Mouse (Mus musculus) stomach, embryonic 15.5 days (tissue): Measurements from ENCODE around the gene Ifitm3. TPM values are rescaled to one million over a fixed set of nuclear protein-coding genes. Genes with fewer than 3 reads are reported as not detected.
A peak's percentile ranks its signal among the peaks of the same experiment; 100 is the strongest.

ENCODE experiments used
- ATAC-seq: fragments of 200-750 bp; cut with Nextera tagmentation; 2 replicates; pipeline ENCODE4 v1.8.0; 2017; ENCODE audit warnings: low read depth, moderate number of reproducible peaks, moderate TSS enrichment; ENCODE audit not compliant: insufficient read depth, low FRiP score
- H3K27ac ChIP-seq: fragments of 300-500 bp; sonication (generic); 2 replicates; pipeline ENCODE4 v1.5.1; 2015; ENCODE audit warnings: mild to moderate bottlenecking, inconsistent platforms
- H3K27me3 ChIP-seq: fragments of 300-500 bp; sonication (generic); replicated peaks from 2 replicates; pipeline ENCODE4 v1.6.1; 2015; ENCODE audit warnings: inconsistent platforms
- H3K36me3 ChIP-seq: fragments of 300-500 bp; sonication (generic); 2 replicates; pipeline ENCODE4 v1.6.1; 2015; ENCODE audit warnings: inconsistent platforms
- H3K4me1 ChIP-seq: fragments of 300-500 bp; sonication (generic); 2 replicates; pipeline ENCODE4 v1.6.1; 2015; ENCODE audit warnings: inconsistent platforms
- H3K4me2 ChIP-seq: fragments of 300-500 bp; sonication (generic); 2 replicates; pipeline ENCODE4 v1.6.1; 2015; ENCODE audit warnings: mild to moderate bottlenecking, inconsistent platforms
- H3K4me3 ChIP-seq: fragments of 300-500 bp; sonication (generic); replicated peaks from 2 replicates; pipeline ENCODE4 v1.5.1; 2015; ENCODE audit warnings: inconsistent platforms
- H3K9ac ChIP-seq: fragments of 300-500 bp; sonication (generic); 2 replicates; pipeline ENCODE4 v1.6.1; 2015; ENCODE audit warnings: inconsistent platforms
- H3K9me3 ChIP-seq: fragments of 300-500 bp; sonication (generic); 2 replicates; pipeline ENCODE4 v1.6.1; 2016; ENCODE audit warnings: inconsistent platforms
- WGBS: fragments of 180-500 bp; shearing (Covaris S2); methylation state at CpG from one replicate; pipeline ENCODE4 v1.1.7; 2015; 5-methylcytosine and 5-hydroxymethylcytosine counted together
- polyA plus RNA-seq: library from polyadenylated mRNA; unstranded; fragments of >200 nt; fragmentation: Nextera tagmentation; extraction: Ambion mirVana; gene quantifications from 2 replicates; pipeline ENCODE4 v1.2.1, GENCODE M21; 2015

Gene Ifitm3
- polyA plus RNA-seq, 1 experiment from 2014 or later, result 413 TPM

GRCm38 (mm10) chr7:141008938-141009660, 1.5 kb downstream of the Ifitm3 start:
- Histone ChIP-seq H3K4me1 (peaks cover 25% of the 10 kb centered on the region), H3K9me3 (no peaks in the 10 kb centered on the region), H3K27ac (peak overlapping the region; percentile 92), H3K4me3 (peak overlapping the region; percentile 54), H3K4me2 (peak overlapping the region; percentile 65), H3K9ac (0 out of 2 replicates have a peak overlapping the region, but pooled peaks have one; percentile 2), H3K36me3 (no peaks in the 10 kb centered on the region), H3K27me3 (no peaks in the 10 kb centered on the region)
- WGBS, result 8% methylated on average over 20 of the region's 20 CpGs
- peak; percentile 85 for ATAC-seq

- Histone ChIP-seq H3K27me3 (no peaks in the 10 kb centered on the region), H3K36me3 (no peaks in the 10 kb centered on the region), H3K4me3 (no peak overlapping the region), H3K27ac (peak overlapping the region; percentile 92), H3K9me3 (no peaks in the 10 kb centered on the region), H3K4me2 (peak overlapping the region; percentile 65), H3K9ac (no peak overlapping the region), H3K4me1 (peaks cover 25% of the 10 kb centered on the region)
- 14% methylated on average over 7 of the region's 7 CpGs for WGBS
- ATAC-seq, result no peak
These were observed 2.2 kb downstream of the Ifitm3 start for GRCm38 (mm10) chr7:141008312-141008761.

GRCm38 (mm10) chr7:141006914-141007313, 3.7 kb downstream of the Ifitm3 start:
- Histone ChIP-seq H3K9me3 (no peaks in the 10 kb centered on the region), H3K4me1 (peaks cover 25% of the 10 kb centered on the region), H3K36me3 (no peaks in the 10 kb centered on the region), H3K27ac (no peak overlapping the region), H3K4me2 (no peak overlapping the region), H3K27me3 (no peaks in the 10 kb centered on the region), H3K4me3 (no peak overlapping the region), H3K9ac (no peak overlapping the region)
- WGBS, result 83% methylated on average over 5 of the region's 5 CpGs
- no peak for ATAC-seq

GRCm38 (mm10) chr7:141006446-141006845, 4.1 kb downstream of the Ifitm3 start:
- Histone ChIP-seq H3K4me2 (no peak overlapping the region), H3K27me3 (no peaks in the 10 kb centered on the region), H3K36me3 (no peaks in the 10 kb centered on the region), H3K4me3 (no peak overlapping the region), H3K4me1 (peaks cover 25% of the 10 kb centered on the region), H3K9ac (no peak overlapping the region), H3K27ac (no peak overlapping the region), H3K9me3 (no peaks in the 10 kb centered on the region)
- no peak for ATAC-seq
- WGBS, result 83% methylated on average over 6 of the region's 6 CpGs

GRCm38 (mm10) chr7:141003248-141004010, 7.1 kb downstream of the Ifitm3 start:
- H3K4me2 ChIP-seq, result no peak overlapping the region
- no peak for ATAC-seq
- no peak overlapping the region for H3K9ac ChIP-seq
- H3K4me3 ChIP-seq, result no peak overlapping the region
- H3K9me3 ChIP-seq, result no peaks in the 10 kb centered on the region
- 72% methylated on average over 5 of the region's 5 CpGs for WGBS
- H3K4me1 ChIP-seq, result peaks cover 3% of the 10 kb centered on the region; the same call in 1 of the 2 replicates
- no peaks in the 10 kb centered on the region for H3K27me3 ChIP-seq
- no peak overlapping the region for H3K27ac ChIP-seq
- no peaks in the 10 kb centered on the region for H3K36me3 ChIP-seq

GRCm38 (mm10) chr7:141000881-141001708, 9.5 kb downstream of the Ifitm3 start:
- H3K4me3 ChIP-seq, result no peak overlapping the region
- no peak overlapping the region for H3K9ac ChIP-seq
- H3K27me3 ChIP-seq, result no peaks in the 10 kb centered on the region
- H3K4me1 ChIP-seq, result no peaks in the 10 kb centered on the region
- H3K27ac ChIP-seq, result no peak overlapping the region
- no peaks in the 10 kb centered on the region for H3K9me3 ChIP-seq
- ATAC-seq, result no peak
- H3K4me2 ChIP-seq, result no peak overlapping the region
- 73% methylated on average over 15 of the region's 15 CpGs for WGBS
- H3K36me3 ChIP-seq, result no peaks in the 10 kb centered on the region

- WGBS, result 77% methylated on average over 11 of the region's 11 CpGs
- Histone ChIP-seq H3K9ac (no peak overlapping the region), H3K4me2 (no peak overlapping the region), H3K27me3 (no peaks in the 10 kb centered on the region), H3K27ac (no peak overlapping the region), H3K4me3 (no peak overlapping the region), H3K4me1 (no peaks in the 10 kb centered on the region), H3K9me3 (no peaks in the 10 kb centered on the region), H3K36me3 (no peaks in the 10 kb centered on the region)
- ATAC-seq, result no peak
These were observed 11.5 kb downstream of the Ifitm3 start for GRCm38 (mm10) chr7:140998853-140999700.

- Histone ChIP-seq H3K9ac (no peak overlapping the region), H3K9me3 (no peaks in the 10 kb centered on the region), H3K4me2 (no peak overlapping the region), H3K4me1 (no peaks in the 10 kb centered on the region), H3K27me3 (no peaks in the 10 kb centered on the region), H3K27ac (no peak overlapping the region), H3K4me3 (no peak overlapping the region), H3K36me3 (no peaks in the 10 kb centered on the region)
- WGBS, result 26% methylated on average over 1 of the region's 1 CpGs
- no peak for ATAC-seq
These were observed 12.8 kb downstream of the Ifitm3 start for GRCm38 (mm10) chr7:140997817-140998216.

- Histone ChIP-seq H3K4me2 (no peak overlapping the region), H3K9ac (no peak overlapping the region), H3K9me3 (no peaks in the 10 kb centered on the region), H3K4me1 (peaks cover 5% of the 10 kb centered on the region), H3K27ac (no peak overlapping the region), H3K27me3 (no peaks in the 10 kb centered on the region), H3K4me3 (no peak overlapping the region), H3K36me3 (no peaks in the 10 kb centered on the region)
- 83% methylated on average over 14 of the region's 14 CpGs for WGBS
- ATAC-seq, result no peak
These were observed 19.4 kb downstream of the Ifitm3 start for GRCm38 (mm10) chr7:140991117-140991689.

GRCm38 (mm10) chr7:140990622-140991021, 19.9 kb downstream of the Ifitm3 start:
- 64% methylated on average over 5 of the region's 5 CpGs for WGBS
- H3K27ac ChIP-seq, result no peak overlapping the region
- ATAC-seq, result no peak
- no peak overlapping the region for H3K4me3 ChIP-seq
- no peak overlapping the region for H3K9ac ChIP-seq
- H3K9me3 ChIP-seq, result no peaks in the 10 kb centered on the region
- H3K4me2 ChIP-seq, result no peak overlapping the region
- no peaks in the 10 kb centered on the region for H3K27me3 ChIP-seq
- no peaks in the 10 kb centered on the region for H3K36me3 ChIP-seq
- peaks cover 5% of the 10 kb centered on the region for H3K4me1 ChIP-seq

GRCm38 (mm10) chr7:140990185-140990584, 20.4 kb downstream of the Ifitm3 start:
- ATAC-seq, result no peak
- no peaks in the 10 kb centered on the region for H3K9me3 ChIP-seq
- H3K27ac ChIP-seq, result no peak overlapping the region
- no peak overlapping the region for H3K9ac ChIP-seq
- peaks cover 5% of the 10 kb centered on the region for H3K4me1 ChIP-seq
- H3K27me3 ChIP-seq, result no peaks in the 10 kb centered on the region
- 48% methylated on average over 6 of the region's 6 CpGs for WGBS
- H3K4me2 ChIP-seq, result no peak overlapping the region
- H3K36me3 ChIP-seq, result no peaks in the 10 kb centered on the region
- H3K4me3 ChIP-seq, result no peak overlapping the region
